In the genomic region with DNA sequence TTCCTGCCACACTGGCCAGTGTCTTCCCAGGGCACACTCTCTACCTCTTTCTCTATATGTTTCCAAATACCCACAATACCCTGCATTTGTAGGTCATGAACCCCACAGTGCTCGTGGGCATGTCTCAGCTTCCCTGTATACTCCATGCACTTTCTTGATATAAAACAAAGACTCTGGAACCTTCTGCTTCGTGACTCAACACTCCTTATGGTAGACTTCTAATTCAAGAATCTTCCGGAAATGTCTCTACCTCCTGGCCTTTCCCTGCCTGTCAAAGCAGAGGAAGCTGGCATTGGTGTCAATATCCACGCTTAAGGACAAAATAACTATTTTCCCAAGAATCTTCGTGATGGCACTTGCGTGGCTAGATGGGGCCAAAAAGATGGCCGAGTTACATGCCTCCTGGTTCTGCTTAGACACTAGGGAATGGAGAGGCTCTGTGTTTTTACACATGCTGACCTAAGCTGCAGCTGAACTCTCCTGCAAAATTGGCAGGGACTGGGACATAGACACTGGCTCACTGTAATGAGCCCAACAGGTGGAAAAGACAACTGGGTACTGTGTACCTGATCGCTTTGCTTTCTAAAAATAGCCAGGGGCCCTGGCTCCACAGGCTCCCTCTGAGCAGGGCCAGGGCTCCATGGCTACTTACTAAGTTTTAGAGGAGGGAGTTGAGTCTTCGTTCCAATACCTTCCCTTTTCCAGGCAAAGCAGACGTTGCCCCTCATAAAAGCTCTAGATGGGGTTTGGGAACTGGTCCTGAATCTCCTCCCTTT, we compare ENCODE assay signal across 16 mouse cellular contexts.
A peak's percentile ranks its signal among the peaks of the same experiment; 100 is the strongest.
DNase-seq lines count a peak whose midpoint lies in the region; ATAC-seq and TF ChIP-seq lines count a peak whose summit lies in the region.
"Had no signal": no experiment of that assay in that cellular context is flagged by ENCODE, and none has a peak within 500 bp of the region (broad histone marks: within the 10 kb centered on the region; RNA-seq: fewer than 3 reads in every experiment).

No protein-coding gene starts in this region.

- no peak overlapping the region for H3K9ac ChIP-seq in limb, embryonic 15.5 days
- no peak overlapping the region for H3K9ac ChIP-seq in midbrain, embryonic 16.5 days (ENCODE audit: low read depth, low read length)
- H3K9ac ChIP-seq: embryonic facial prominence, embryonic 15.5 days; forebrain, embryonic 15.5 days; hindbrain, embryonic 12.5 days; intestine, embryonic 15.5 days had no signal

- no peak for ATAC-seq in limb, embryonic 15.5 days (ENCODE audit: insufficient number of reproducible peaks, low FRiP score, low TSS enrichment, low read depth)
- ATAC-seq in midbrain, embryonic 16.5 days, result no peak
- ATAC-seq: forebrain, embryonic 15.5 days; intestine, embryonic 15.5 days had no signal

- H3K27me3 ChIP-seq in limb, embryonic 15.5 days, result no peaks in the 10 kb centered on the region
- no peaks in the 10 kb centered on the region for H3K27me3 ChIP-seq in midbrain, embryonic 16.5 days (ENCODE audit: control insufficient read depth, insufficient read depth, low read depth, low read length)
- H3K27me3 ChIP-seq: embryonic facial prominence, embryonic 15.5 days; forebrain, embryonic 15.5 days; hindbrain, embryonic 12.5 days; intestine, embryonic 15.5 days had no signal

- no peak for TF ChIP-seq CTCF in gastrocnemius, adult 2 months (IDR thresholded peaks at IDR 0.05)
- TF ChIP-seq CTCF in left cerebral cortex, adult 2 months (IDR thresholded peaks at IDR 0.05), result no peak
- no peak for TF ChIP-seq CTCF in cortical plate, adult 2 months (IDR thresholded peaks at IDR 0.05; ENCODE audit: extremely low read depth, insufficient read depth, low read length)

- peak overlapping the region; percentile 95 for H3K27ac ChIP-seq in gastrocnemius, adult 2 months
- H3K27ac ChIP-seq in left cerebral cortex, adult 2 months, result peak overlapping the region; percentile 16
- 0 out of 2 replicates have a peak overlapping the region, but pooled peaks have one; percentile 23 for H3K27ac ChIP-seq in cortical plate, adult 2 months (ENCODE audit: insufficient read depth, low read length)
- peak overlapping the region; percentile 43; the same call in 1 of the 2 replicates for H3K27ac ChIP-seq in limb, embryonic 15.5 days
- H3K27ac ChIP-seq in midbrain, embryonic 16.5 days (ENCODE audit: low read length), result no peak overlapping the region
- H3K27ac ChIP-seq: embryonic facial prominence, embryonic 15.5 days; forebrain, embryonic 15.5 days; heart, embryonic 10.5 days; hindbrain, embryonic 12.5 days; intestine, embryonic 15.5 days had no signal

- no peak overlapping the region for H3K4me2 ChIP-seq in limb, embryonic 15.5 days
- H3K4me2 ChIP-seq in midbrain, embryonic 16.5 days (ENCODE audit: low read length), result no peak overlapping the region
- H3K4me2 ChIP-seq: embryonic facial prominence, embryonic 15.5 days; forebrain, embryonic 15.5 days; hindbrain, embryonic 12.5 days; intestine, embryonic 15.5 days had no signal

- DNase-seq in gastrocnemius, adult 2 months, result peak; percentile 69
- DNase-seq in gastrocnemius, postnatal 10 days, result no peak
- no peak for DNase-seq in left cerebral cortex, adult 2 months (ENCODE audit: extremely low spot score in 1 of 2, low spot score in 2 of 2)
- no peak for DNase-seq in left cerebral cortex, postnatal 10 days (ENCODE audit: extremely low spot score in 1 of 2, low spot score in 2 of 2)
- no peak for DNase-seq in embryo, embryonic 10 days (ENCODE audit: low spot score)
- DNase-seq: adrenal gland, adult 8-10 months; heart, postnatal 4 days had no signal

- WGBS in limb, embryonic 15.5 days, result 75% methylated on average over 10 of the region's 10 CpGs
- 91% methylated on average over 10 of the region's 10 CpGs for WGBS in midbrain, embryonic 16.5 days

- intact Hi-C loops in gastrocnemius, adult 2 months (cut with DNase I), result loop anchor here (5.0 to 10.0 kb wide), 3 partner anchors 57 to 102 kb away; no protein-coding TSS in a partner anchor
- intact Hi-C loops in left cerebral cortex, adult 2 months (cut with DNase I), result loop anchor here (5.0 to 10.0 kb wide), 3 partner anchors 32 to 130 kb away; a partner anchor contains a TSS
- intact Hi-C loops in left cerebral cortex, postnatal 10 days (cut with DNase I), result no loop called here

- H3K4me1 ChIP-seq in cortical plate, adult 2 months (ENCODE audit: control insufficient read depth, insufficient read depth, low read length), result peaks cover 37% of the 10 kb centered on the region
- H3K4me1 ChIP-seq in limb, embryonic 15.5 days, result peaks cover 56% of the 10 kb centered on the region
- peaks cover 17% of the 10 kb centered on the region for H3K4me1 ChIP-seq in midbrain, embryonic 16.5 days (ENCODE audit: control insufficient read depth, insufficient read depth, low read length)

- peak overlapping the region; percentile 57 for H3K4me3 ChIP-seq in gastrocnemius, adult 2 months
- H3K4me3 ChIP-seq in left cerebral cortex, adult 2 months, result no peak overlapping the region
- no peak overlapping the region for H3K4me3 ChIP-seq in cortical plate, adult 2 months (ENCODE audit: insufficient read depth, low read length)
- no peak overlapping the region for H3K4me3 ChIP-seq in limb, embryonic 15.5 days
- H3K4me3 ChIP-seq in midbrain, embryonic 16.5 days (ENCODE audit: low read depth, low read length), result no peak overlapping the region
- H3K4me3 ChIP-seq: embryonic facial prominence, embryonic 15.5 days; erythroblast, embryonic 14.5 days; forebrain, embryonic 15.5 days; heart, embryonic 10.5 days; hindbrain, embryonic 12.5 days; intestine, embryonic 15.5 days had no signal

- no peak for TF ChIP-seq POLR2A in cortical plate, adult 2 months (IDR thresholded peaks at IDR 0.05; ENCODE audit: extremely low read depth, insufficient read depth, low read length)

- no peaks in the 10 kb centered on the region for H3K9me3 ChIP-seq in limb, embryonic 15.5 days
- H3K9me3 ChIP-seq in midbrain, embryonic 16.5 days (replicated peaks; ENCODE audit: control insufficient read depth, low read length, poor library complexity, severe bottlenecking), result no peaks in the 10 kb centered on the region
- H3K9me3 ChIP-seq: embryonic facial prominence, embryonic 15.5 days; forebrain, embryonic 15.5 days; heart, embryonic 10.5 days; hindbrain, embryonic 12.5 days; intestine, embryonic 15.5 days had no signal

- H3K36me3 ChIP-seq in limb, embryonic 15.5 days, result no peaks in the 10 kb centered on the region
- no peaks in the 10 kb centered on the region for H3K36me3 ChIP-seq in midbrain, embryonic 16.5 days (ENCODE audit: control insufficient read depth, insufficient read depth, low read length)
- H3K36me3 ChIP-seq: embryonic facial prominence, embryonic 15.5 days; forebrain, embryonic 15.5 days; heart, embryonic 10.5 days; hindbrain, embryonic 12.5 days; intestine, embryonic 15.5 days had no signal
